Mouse (Mus musculus) ES-E14 (cell line): ENCODE results near the gene Eml4.

ENCODE experiments used
- CHD2 ChIP-seq: IDR thresholded peaks from 2 replicates; pipeline ENCODE4 v1.6.1; 2014; ENCODE audit warnings: mild to moderate bottlenecking, low read depth, low read length, inconsistent platforms
- HCFC1 ChIP-seq: IDR thresholded peaks from 2 replicates; pipeline ENCODE4 v1.6.1; 2012; ENCODE audit warnings: low read length, inconsistent platforms, borderline replicate concordance; ENCODE audit not compliant: insufficient read depth
- MAFK ChIP-seq: IDR thresholded peaks from 2 replicates; pipeline ENCODE4 v1.6.1; 2014; ENCODE audit warnings: mild to moderate bottlenecking, low read depth, low read length, inconsistent platforms; ENCODE audit not compliant: insufficient read depth
- ZC3H11A ChIP-seq: IDR thresholded peaks from 2 replicates; pipeline ENCODE4 v1.6.1; 2012; ENCODE audit warnings: low read depth, mild to moderate bottlenecking, inconsistent platforms, low read length, borderline replicate concordance
- ZNF384 ChIP-seq: IDR thresholded peaks from 2 replicates; pipeline ENCODE4 v1.6.1; 2012; ENCODE audit warnings: low read depth, low read length, inconsistent platforms

DNA sequence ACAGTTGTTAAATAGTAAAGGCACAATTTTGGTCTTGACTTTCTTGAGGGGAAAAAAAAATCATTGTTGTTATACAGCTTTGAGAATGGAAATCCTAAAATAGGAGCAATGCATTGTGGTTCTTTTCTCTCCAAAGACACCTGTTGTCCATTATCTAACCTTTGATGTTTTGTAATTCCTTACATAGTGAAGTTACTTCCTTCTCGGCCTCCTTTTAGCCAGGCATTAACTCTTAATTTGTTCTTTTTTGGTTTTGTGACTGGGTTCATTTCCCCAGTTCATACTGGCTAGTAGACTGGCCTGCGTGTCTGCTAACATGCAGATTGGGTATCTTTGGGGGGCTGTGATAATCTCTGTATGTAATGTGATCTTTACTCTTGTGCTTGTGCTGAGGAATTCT lies 1.7 kb downstream of the Eml4 start:
- TF ChIP-seq CHD2 = no peak
- TF ChIP-seq ZC3H11A = no peak
- no peak for TF ChIP-seq MAFK
- TF ChIP-seq HCFC1 = no peak
- TF ChIP-seq ZNF384 = no peak
